Mouse (Mus musculus): ENCODE measurements around the gene Rad51.
A peak's percentile ranks its signal among the peaks of the same experiment; 100 is the strongest.

Rad51 gene

DNA sequence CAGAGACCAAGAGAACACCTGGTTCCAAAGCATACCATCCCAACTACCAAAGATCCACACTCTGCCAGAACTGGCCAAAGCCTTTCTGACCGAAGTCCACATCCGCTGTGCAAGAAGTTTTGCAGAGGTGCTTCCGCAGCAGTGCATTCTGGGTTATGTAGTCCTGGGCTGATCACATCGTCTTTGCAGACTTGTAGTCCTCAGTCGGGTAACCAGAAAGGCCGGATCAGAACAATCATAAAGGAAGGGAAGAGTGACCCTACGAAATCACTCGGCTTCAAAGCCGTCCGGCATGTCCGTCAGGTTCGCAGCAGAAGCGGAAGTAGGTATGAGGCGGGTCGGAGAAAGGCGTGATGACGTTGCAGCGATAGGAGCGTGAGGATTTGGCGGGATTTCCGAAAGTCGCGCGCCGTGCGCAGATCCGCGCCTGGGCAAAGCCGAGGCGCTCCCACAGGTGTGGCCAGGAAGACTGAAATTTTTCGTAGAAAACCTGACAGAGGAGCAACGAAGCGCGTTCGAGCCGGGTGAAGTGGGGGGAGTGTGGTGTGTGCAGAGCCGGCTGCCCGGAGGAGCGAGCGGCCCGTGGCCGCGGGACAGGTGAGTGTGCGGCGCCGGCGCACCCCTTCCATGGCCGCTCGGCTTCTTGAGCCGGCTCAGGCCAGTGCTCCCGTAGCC lies at the start of gene Rad51:
Rad51 (plus strand) TSS at position 356 of the 675 bp plus-strand sequence.
- peak; percentile 94 for DNase-seq

- no peak for DNase-seq
Measured at GRCm38 (mm10) chr2:119072397-119072796, 40.2 kb upstream of the Rad51 start.

- DNase-seq = no peak
Measured at GRCm38 (mm10) chr2:119086156-119086555, 26.4 kb upstream of the Rad51 start.

GRCm38 (mm10) chr2:119101552-119101951 lies 11.0 kb upstream of the Rad51 start:
- no peak for DNase-seq

DNA sequence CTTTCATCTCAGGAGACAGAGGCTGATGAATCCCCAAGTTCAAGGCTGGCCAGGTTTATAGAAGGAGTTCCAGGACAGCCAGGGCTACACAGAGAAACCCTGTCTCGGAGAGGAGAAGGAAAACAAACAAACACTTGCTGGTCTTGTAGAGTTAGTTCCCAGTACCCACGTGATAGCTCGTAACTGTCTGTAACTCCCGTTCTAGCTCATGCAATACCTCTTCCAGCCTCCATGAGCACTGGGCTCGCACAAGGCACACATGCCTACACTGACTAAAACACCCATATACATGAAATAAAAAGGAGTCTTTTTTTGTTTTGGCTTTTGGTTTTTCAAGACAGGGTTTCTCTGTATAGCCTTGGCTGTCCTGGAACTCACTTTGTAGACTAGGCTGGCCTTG lies 6.0 kb upstream of the Rad51 start:
- DNase-seq = no peak

- DNase-seq = peak; percentile 34
Measured at GRCm38 (mm10) chr2:119108554-119108953, 4.0 kb upstream of the Rad51 start.

DNA sequence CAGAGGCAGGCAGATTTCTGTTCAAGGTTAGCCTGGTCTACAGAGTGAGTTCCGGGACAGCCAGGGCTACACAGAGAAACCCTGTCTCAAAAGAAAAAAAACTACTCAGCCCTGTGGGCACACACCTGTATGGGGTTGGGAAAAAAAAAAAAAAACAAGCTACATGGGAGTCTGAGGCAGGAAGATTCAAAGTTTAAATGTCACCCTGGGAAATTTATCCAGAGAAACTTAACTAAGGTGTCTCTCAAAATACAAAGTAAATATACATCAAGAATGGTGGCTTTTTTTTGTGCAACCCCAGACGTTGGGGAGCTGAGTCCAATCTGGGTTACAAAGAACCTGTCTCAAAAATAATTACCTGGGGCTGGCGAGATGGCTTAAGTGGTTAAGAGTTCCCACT lies 1.5 kb upstream of the Rad51 start:
- DNase-seq = no peak

DNA sequence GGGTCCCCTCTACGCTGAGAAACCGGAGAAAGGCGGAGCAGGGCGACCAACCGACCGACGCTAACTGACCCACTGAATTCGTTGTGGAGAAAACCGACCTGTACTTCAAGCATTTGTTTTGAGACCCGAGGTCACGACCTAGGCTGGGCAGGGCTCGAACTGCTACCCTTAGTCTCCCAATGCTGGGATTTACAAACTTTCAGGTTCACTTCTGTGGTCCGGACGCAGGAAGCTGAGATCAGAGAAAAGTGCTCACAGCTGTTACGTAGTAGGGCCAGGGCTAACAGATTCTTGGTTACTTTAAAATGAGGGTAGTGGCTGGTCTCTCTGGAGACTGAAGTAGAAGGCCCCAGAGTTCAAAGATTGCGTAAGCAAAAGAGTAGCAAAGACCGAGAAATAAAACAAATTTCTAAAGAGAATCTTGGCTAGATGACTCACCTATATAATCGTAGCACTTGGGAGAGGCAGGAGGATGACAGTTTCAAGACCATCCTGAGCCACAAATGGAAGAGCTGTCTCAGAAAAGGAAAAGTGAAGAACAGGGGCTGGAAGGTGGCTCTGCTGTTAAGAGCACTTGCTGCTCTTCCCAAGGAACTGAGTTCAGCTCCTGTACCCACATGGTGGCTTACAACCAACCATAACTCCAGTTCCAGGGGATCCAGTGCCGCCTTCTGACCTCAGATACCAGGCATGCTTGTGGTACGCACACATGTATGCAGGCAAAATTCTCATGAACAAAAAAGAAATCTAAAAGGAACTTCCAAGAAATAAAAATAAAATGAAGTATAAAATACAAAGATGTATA lies 730 bp downstream of the Rad51 start:
- DNase-seq = no peak

GRCm38 (mm10) chr2:119136346-119136898 lies 23.8 kb downstream of the Rad51 start:
- DNase-seq = no peak

DNA sequence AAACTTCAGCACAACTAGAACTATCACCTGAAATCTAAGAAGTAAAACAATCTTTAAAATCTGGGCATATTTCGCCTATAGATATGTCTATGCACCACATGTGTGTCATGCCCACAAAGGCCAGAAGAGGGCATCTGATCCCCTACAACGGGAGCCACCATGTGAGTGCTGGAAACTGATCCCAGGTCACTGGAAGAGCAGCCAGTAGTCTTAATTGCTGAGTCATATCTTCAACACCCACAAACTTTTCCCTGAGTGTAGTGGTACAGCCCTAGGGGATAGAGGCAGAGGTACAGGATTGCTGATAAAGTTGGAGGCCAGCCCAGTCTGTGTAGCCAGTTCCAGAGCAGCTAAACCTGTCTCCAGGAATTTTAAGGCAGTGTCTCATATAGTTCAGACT lies 32.6 kb downstream of the Rad51 start:
- peak; percentile 11 for DNase-seq

- DNase-seq = no peak
Measured at GRCm38 (mm10) chr2:119146435-119146834, 33.8 kb downstream of the Rad51 start.

GRCm38 (mm10) chr2:119147160-119147678 lies 34.6 kb downstream of the Rad51 start:
- DNase-seq = no peak

DNA sequence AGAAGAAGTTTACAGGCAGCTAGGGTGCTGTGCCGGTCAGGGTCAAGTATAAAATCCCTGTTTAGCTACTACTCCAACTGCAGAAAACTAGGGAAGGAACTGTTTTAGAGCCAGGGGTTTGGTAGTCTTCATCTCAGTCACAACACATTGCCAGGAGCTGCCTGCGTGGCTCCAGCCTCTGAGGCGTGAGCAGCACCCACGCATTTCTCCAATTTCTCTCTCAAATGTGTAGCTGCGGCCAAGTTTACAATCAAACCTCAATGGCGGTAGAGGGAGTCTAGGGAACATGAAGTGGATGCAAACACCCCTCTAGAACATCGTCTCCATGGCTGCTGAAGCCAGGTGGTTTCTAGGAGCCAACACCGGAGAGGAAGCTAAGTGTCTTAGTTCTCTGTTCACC lies 35.2 kb downstream of the Rad51 start:
- DNase-seq = no peak

DNA sequence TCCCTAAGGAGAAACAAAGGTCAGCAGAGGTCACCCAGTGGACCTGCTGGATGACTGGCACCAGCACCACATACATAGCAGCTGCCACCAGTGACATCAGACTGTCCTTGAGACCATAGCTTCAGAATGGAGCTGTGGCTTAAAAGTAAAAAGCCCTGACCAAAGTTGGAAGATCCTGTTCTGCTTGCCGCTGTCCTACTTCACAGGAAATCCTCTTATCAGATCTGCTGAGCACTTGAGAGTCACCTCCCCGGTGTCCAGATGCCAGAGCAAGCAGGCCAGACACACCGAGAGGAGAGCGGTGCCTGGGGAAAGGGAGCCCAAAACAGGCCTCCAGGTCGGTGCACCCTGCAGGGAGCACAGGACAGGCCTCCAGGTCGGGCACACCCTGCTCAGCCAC lies 39.7 kb downstream of the Rad51 start:
- DNase-seq = no peak

DNA sequence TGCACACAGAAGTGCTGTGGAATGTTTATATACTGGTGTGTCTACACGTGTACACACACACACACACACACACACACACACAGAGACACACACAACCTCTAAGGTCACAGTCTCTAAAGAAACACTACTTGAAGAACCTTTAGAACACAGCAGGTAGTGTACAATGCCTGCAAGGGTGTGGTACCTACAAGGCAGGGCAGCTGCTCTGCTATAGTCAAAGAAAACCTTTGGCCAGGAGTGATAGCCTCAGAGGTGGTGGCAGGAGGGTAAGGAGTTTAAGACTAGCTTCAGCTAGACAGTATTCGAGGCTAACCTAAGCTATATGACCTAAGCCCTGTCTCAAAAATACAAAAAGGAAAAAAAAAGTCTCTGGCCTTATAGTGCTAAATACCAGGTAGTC lies 42.1 kb downstream of the Rad51 start:
- DNase-seq = no peak

GRCm38 (mm10) chr2:119155388-119155787 lies 42.8 kb downstream of the Rad51 start:
- no peak for DNase-seq

DNA sequence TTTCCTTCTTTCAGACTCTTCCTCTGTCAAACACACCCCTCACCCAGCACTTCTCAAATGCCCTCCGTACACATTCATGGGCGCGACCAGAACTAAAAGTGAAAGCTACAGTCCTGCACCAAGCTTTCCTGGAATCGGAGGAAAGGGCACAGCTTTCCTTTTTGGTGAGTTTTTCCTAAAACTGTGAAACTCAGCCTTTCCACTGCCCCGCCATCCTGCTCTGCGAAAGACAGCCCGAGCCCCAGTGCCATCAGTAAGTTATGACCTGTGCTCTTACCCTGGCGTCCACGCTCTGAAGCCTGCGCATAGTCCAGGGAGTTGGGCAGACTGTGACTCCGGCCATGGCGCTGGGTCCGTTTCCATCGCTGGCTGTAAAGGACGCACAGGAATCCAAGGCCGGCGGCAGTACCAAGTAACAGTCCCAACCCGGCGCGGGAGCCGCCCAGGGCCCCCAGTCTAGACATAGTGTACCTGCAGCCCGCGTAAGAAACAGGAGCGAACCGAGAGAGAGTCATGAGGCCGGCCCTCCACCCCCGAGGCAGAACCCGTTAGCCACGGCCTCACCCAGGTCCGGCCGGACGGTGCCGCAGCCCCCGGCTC lies 43.6 kb downstream of the Rad51 start:
- DNase-seq = no peak

DNA sequence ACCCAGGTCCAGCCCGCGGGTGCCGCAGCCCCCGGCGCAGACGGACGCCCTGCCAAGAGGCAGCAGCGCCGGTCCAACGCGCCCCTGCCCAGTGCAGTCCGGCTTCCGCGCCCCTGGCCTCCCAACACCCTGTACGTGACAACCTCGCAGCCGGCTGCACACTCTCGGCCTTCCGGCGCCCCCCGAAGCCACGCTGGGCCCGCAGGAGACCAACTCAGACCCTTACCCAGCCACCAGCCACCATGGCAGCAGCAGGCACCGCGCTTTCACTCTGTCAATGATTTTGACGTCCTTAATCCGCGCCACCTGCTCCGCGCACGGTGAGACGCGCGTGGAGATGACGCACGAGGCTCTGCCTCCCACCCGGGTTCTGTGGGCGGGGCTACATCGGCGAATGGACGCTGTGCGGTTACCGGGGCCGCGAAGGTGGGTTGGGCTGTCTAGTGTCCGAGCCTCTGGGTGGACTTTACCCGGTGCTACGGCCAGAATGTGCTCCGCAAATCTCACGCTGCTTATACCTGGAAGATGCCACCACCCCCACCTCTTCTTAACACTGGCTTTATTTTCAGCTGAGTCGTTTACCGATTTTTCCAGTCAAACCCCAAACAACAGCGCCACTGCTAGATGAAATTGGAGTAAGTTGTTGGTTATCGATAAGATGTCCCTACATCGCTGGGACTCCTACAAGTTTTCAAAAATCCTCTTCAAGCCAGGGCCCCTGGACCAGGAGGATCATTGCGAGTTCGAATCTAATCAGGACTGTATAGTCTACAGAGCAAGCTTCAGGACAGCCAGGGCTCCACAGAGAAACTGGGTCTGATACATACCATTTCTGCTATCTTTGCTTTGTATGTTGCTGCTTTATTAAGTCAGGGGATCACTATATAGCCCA lies 44.3 kb downstream of the Rad51 start, which contains the start of gene Rmdn3:
Rmdn3 (minus strand) TSS at position 354 of the 892 bp plus-strand sequence.
- peak; percentile 97 for DNase-seq

- DNase-seq = no peak
Measured at GRCm38 (mm10) chr2:119157836-119158235, 45.2 kb downstream of the Rad51 start.

GRCm38 (mm10) chr2:119161247-119161646 lies 48.7 kb downstream of the Rad51 start:
- peak; percentile 18 for DNase-seq

DNA sequence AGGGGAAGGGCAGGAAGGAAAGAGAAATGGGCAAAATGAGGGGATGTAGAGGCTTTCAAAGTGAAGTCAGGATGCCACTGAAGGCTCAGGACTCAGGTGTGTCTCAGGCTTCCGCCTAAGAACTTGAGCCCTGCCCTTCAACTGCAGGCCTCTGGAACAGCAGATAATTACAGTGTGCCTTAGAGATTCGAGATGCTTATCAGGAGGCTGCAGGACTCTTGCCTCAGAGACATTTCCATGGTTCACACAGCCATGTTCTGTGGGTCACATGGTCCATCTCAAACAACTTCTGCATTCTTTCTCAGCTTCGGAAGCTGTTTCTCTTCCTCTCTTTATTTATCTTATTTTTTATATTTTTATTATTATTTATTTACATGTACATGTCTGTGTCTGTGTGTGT lies 50.5 kb downstream of the Rad51 start:
- no peak for DNase-seq

- no peak for DNase-seq
Measured at GRCm38 (mm10) chr2:119163999-119164398, 51.4 kb downstream of the Rad51 start.
